ENCODE assay signal across 8 mouse cellular contexts in the genomic region with DNA sequence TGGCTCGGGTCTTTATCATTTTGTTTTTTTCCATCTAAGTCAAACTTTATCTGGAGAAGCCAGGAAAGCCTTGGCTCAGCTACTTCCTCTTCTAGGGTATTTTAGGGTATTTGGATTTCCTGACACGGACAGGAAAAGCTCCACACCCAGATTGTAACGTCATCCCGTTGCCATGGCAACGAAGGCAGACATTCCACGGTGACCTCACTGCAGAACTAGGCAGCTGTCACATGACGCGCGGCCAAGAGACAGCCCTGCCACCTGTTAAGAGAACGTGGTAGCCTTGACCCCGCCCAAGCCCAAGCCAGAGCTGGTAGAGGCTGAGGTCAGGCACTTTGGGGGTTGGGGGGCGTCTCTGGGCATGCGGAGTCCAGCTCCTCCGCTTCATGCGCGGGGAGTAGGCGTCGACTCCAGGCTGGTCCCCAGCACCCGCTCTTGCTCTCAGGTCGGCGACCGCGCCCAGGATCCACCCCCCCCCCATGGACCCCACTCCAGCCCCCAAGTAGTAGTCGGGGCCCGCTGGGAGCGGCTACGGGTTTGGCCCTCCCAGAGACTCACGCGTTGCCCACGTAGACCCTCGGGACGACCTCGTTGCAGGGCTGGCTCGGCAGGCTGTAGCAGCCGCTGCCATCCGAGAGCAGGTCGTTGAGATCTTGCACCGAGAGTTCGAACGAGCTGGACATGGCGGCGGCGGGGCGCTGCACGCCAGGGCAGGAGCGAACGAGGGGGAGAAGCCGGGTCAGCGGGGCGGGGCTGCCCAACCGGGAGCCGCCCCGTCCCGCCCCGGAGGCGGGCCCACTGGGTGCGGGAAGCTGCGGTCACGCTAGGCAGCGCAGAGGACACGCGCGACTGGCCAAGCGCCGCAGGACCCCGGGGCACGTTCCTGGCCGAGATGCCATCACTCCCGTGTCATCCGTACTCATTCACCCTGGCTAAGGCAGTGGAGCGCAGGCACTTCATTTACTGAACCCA. TPM values are rescaled to one million over a fixed set of nuclear protein-coding genes. Genes with fewer than 3 reads are reported as not detected.
DNase-seq lines count a peak whose midpoint lies in the region; ATAC-seq and TF ChIP-seq lines count a peak whose summit lies in the region.

TSS of gene Cfap97d1 (plus strand) at position 226 of the 972 bp plus-strand sequence.

- peak within 1 kb of the TSS; percentile 69 to 74 for H3K4me3 ChIP-seq in MEL (ENCODE audit: control insufficient read depth in 1 of 2, insufficient read depth in 1 of 2, low read depth in 2 of 2, low read length in 2 of 2)
- peak within 1 kb of the TSS; percentile 58 for H3K4me3 ChIP-seq in forebrain, embryonic 15.5 days
- H3K4me3 ChIP-seq in neural tube, embryonic 14.5 days (ENCODE audit: low read depth, low read length), result peak within 1 kb of the TSS; percentile 51
- H3K4me3 ChIP-seq in testis, adult 2 months (ENCODE audit: control insufficient read depth, low read depth, low read length), result peak within 1 kb of the TSS; percentile 96

- peak; percentile 65 to 72; a peak in 3 of 4 replicates for TF ChIP-seq POLR2A in MEL (IDR thresholded peaks at IDR 0.05; ENCODE audit: control insufficient read depth in 1 of 2, insufficient read depth in 1 of 2, low read depth in 1 of 2, low read length in 2 of 2, poor library complexity in 1 of 2)
- TF ChIP-seq POLR2A in testis, adult 2 months (IDR thresholded peaks at IDR 0.05; ENCODE audit: control insufficient read depth, low read depth, low read length), result peak; percentile 66

- DNase-seq in MEL (ENCODE audit: low read depth, low spot score), result peak; percentile 98
- DNase-seq in cerebellum, adult 11-12 months, result peak; percentile 96
- DNase-seq in heart, postnatal 25 days (ENCODE audit: low spot score), result peak; percentile 96
- DNase-seq in layer of hippocampus, adult 18-20 months (ENCODE audit: low spot score in 2 of 2), result peak; percentile 90 to 97
- peak; percentile 98 to 99 for DNase-seq in lung, adult 18-20 months

- TF ChIP-seq CTCF in MEL (IDR thresholded peaks at IDR 0.05 in 2 of 3, conservative IDR thresholded peaks at IDR 0.05 in 1 of 3; ENCODE audit: control insufficient read depth in 1 of 3, insufficient read depth in 1 of 3, low read depth in 2 of 3, low read length in 3 of 3, poor library complexity in 1 of 3, severe bottlenecking in 1 of 3), result 0 out of 6 replicates have a peak, but pooled peaks of 1 of the 3 experiments have one; percentile 8
- no peak for TF ChIP-seq CTCF in testis, adult 2 months (IDR thresholded peaks at IDR 0.05; ENCODE audit: control insufficient read depth, insufficient read depth, insufficient replicate concordance, low read depth, low read length)

- peaks cover 2% of the 10 kb centered on the region for H3K79me2 ChIP-seq in MEL (ENCODE audit: control insufficient read depth, insufficient read depth, low read length, poor library complexity)

- H3K27ac ChIP-seq in MEL (ENCODE audit: control insufficient read depth, low read depth, low read length), result peak within 1 kb of the TSS; percentile 76
- H3K27ac ChIP-seq in forebrain, embryonic 15.5 days (replicated peaks), result peak within 1 kb of the TSS; percentile 32
- H3K27ac ChIP-seq in neural tube, embryonic 14.5 days (ENCODE audit: low read depth, low read length), result peak within 1 kb of the TSS; percentile 70
- H3K27ac ChIP-seq in testis, adult 2 months (ENCODE audit: control insufficient read depth, insufficient read depth, low read depth, low read length), result peak within 1 kb of the TSS; percentile 82

- peak; percentile 88 to 89 for TF ChIP-seq EP300 in MEL (IDR thresholded peaks at IDR 0.05; ENCODE audit: low read depth in 1 of 2, low read length in 2 of 2)

- 1% methylated on average over 70 of the region's 71 CpGs for WGBS in forebrain, embryonic 15.5 days
- 1% methylated on average over 68 of the region's 71 CpGs for WGBS in neural tube, embryonic 14.5 days

- intact Hi-C loops in heart, postnatal 25 days (cut with DNase I), result loop anchor here (5.0 kb wide), 1 partner anchor 153 kb away; no protein-coding TSS in a partner anchor

- peaks cover 0 to 5% of the 10 kb centered on the region in 2 experiments; a peak in 3 of 4 replicates for H3K36me3 ChIP-seq in MEL (ENCODE audit: control insufficient read depth in 1 of 2, insufficient read depth in 2 of 2, low read length in 2 of 2)
- H3K36me3 ChIP-seq in forebrain, embryonic 15.5 days, result no peaks in the 10 kb centered on the region
- H3K36me3 ChIP-seq in neural tube, embryonic 14.5 days (ENCODE audit: control insufficient read depth, insufficient read depth, low read length), result no peaks in the 10 kb centered on the region
- no peaks in the 10 kb centered on the region for H3K36me3 ChIP-seq in testis, adult 2 months (ENCODE audit: control insufficient read depth, insufficient read depth, low read length)

- H3K9ac ChIP-seq in MEL (ENCODE audit: control insufficient read depth, low read depth, low read length, poor library complexity, severe bottlenecking), result peak within 1 kb of the TSS; percentile 78
- peak within 1 kb of the TSS; percentile 57 for H3K9ac ChIP-seq in forebrain, embryonic 15.5 days (replicated peaks)
- peak within 1 kb of the TSS; percentile 74 for H3K9ac ChIP-seq in neural tube, embryonic 14.5 days (replicated peaks; ENCODE audit: low read depth, low read length)

- peak within 1 kb of the TSS; percentile 96 for H3K4me2 ChIP-seq in forebrain, embryonic 15.5 days (replicated peaks)
- peak within 1 kb of the TSS; percentile 96 for H3K4me2 ChIP-seq in neural tube, embryonic 14.5 days (ENCODE audit: low read depth, low read length)

- peaks cover 0 to 13% of the 10 kb centered on the region in 2 experiments; a peak in 2 of 4 replicates for H3K4me1 ChIP-seq in MEL (ENCODE audit: control insufficient read depth in 1 of 2, insufficient read depth in 2 of 2, low read length in 2 of 2)
- H3K4me1 ChIP-seq in forebrain, embryonic 15.5 days, result peaks cover 13% of the 10 kb centered on the region; the same call in 1 of the 2 replicates
- H3K4me1 ChIP-seq in neural tube, embryonic 14.5 days (ENCODE audit: control insufficient read depth, insufficient read depth, low read length), result no peaks in the 10 kb centered on the region
- peaks cover 12% of the 10 kb centered on the region for H3K4me1 ChIP-seq in testis, adult 2 months (ENCODE audit: control insufficient read depth, insufficient read depth, low read length)

- ATAC-seq in forebrain, embryonic 15.5 days (replicated peaks), result peak; percentile 77
- peak; percentile 73 for ATAC-seq in neural tube, embryonic 14.5 days (ENCODE audit: low read depth)

- TF ChIP-seq RAD21 in MEL (IDR thresholded peaks at IDR 0.05; ENCODE audit: low read depth, low read length), result no peak

- no peaks in the 10 kb centered on the region for H3K27me3 ChIP-seq in MEL (ENCODE audit: control insufficient read depth in 1 of 2, insufficient read depth in 2 of 2, low read length in 2 of 2)
- H3K27me3 ChIP-seq in forebrain, embryonic 15.5 days, result peaks cover 4% of the 10 kb centered on the region; the same call in 1 of the 2 replicates
- no peaks in the 10 kb centered on the region for H3K27me3 ChIP-seq in neural tube, embryonic 14.5 days (ENCODE audit: control insufficient read depth, insufficient read depth, low read length)
- H3K27me3 ChIP-seq in testis, adult 2 months (ENCODE audit: control insufficient read depth, insufficient read depth, low read length), result no peaks in the 10 kb centered on the region

- no peaks in the 10 kb centered on the region for H3K9me3 ChIP-seq in MEL (replicated peaks; ENCODE audit: insufficient read depth, low read length)
- H3K9me3 ChIP-seq in forebrain, embryonic 15.5 days, result no peaks in the 10 kb centered on the region
- H3K9me3 ChIP-seq in neural tube, embryonic 14.5 days (ENCODE audit: control insufficient read depth, low read length), result no peaks in the 10 kb centered on the region

TF ChIP-seq in MEL, 35 proteins besides CTCF, POLR2A, EP300 and RAD21 (continues in another document):
- TF ChIP-seq HCFC1 (IDR thresholded peaks at IDR 0.05; ENCODE audit: low read depth, low read length), result peak; percentile 54
- no peak for TF ChIP-seq E2F4 (IDR thresholded peaks at IDR 0.05; ENCODE audit: borderline replicate concordance, low read depth, low read length)
- TF ChIP-seq ZKSCAN1 (IDR thresholded peaks at IDR 0.05; ENCODE audit: low read depth, low read length), result no peak
- TF ChIP-seq ZNF384 (IDR thresholded peaks at IDR 0.05; ENCODE audit: low read depth, low read length), result peak; percentile 62
- TF ChIP-seq MYB (IDR thresholded peaks at IDR 0.05; ENCODE audit: low read depth, low read length), result no peak
- TF ChIP-seq MEF2A (IDR thresholded peaks at IDR 0.05; ENCODE audit: extremely low read depth, insufficient replicate concordance, low read depth, low read length, poor library complexity, severe bottlenecking), result peak; percentile 98
- peak; percentile 45; the same call in 1 of the 2 replicates for TF ChIP-seq BHLHE40 (IDR thresholded peaks at IDR 0.05; ENCODE audit: borderline replicate concordance, low read depth, low read length)
- no peak for TF ChIP-seq MAFK (IDR thresholded peaks at IDR 0.05; ENCODE audit: borderline replicate concordance, low read depth, low read length)
- no peak for TF ChIP-seq ZC3H11A (IDR thresholded peaks at IDR 0.05; ENCODE audit: low read depth, low read length)
- TF ChIP-seq NELFE (IDR thresholded peaks at IDR 0.05; ENCODE audit: low read depth, low read length), result peak; percentile 66
- no peak for TF ChIP-seq POLR2AphosphoS5 (IDR thresholded peaks at IDR 0.05; ENCODE audit: borderline replicate concordance, low read depth, low read length)
- TF ChIP-seq USF1 (IDR thresholded peaks at IDR 0.05; ENCODE audit: low read depth, low read length), result peak; percentile 97
- peak; percentile 75 for TF ChIP-seq MAX (IDR thresholded peaks at IDR 0.05; ENCODE audit: low read length)
- peak; percentile 88 for TF ChIP-seq TCF12 (IDR thresholded peaks at IDR 0.05; ENCODE audit: low read depth, low read length)
- TF ChIP-seq CHD2 (IDR thresholded peaks at IDR 0.05; ENCODE audit: low read length), result no peak
- peak; percentile 100 for TF ChIP-seq ETS1 (IDR thresholded peaks at IDR 0.05; ENCODE audit: low read depth, low read length)
- peak; percentile 66; the same call in 1 of the 2 replicates for TF ChIP-seq POLR2AphosphoS2 (IDR thresholded peaks at IDR 0.05; ENCODE audit: low read length)
- TF ChIP-seq USF2 (IDR thresholded peaks at IDR 0.05; ENCODE audit: borderline replicate concordance in 1 of 2, insufficient read depth in 1 of 2, low read depth in 1 of 2, low read length in 2 of 2), result peak in 1 of 2 experiments; percentile 74; a peak in 2 of 4 replicates

RNA-seq across cellular contexts. Expression of gene Cfap97d1, which starts in this region (rescaled TPM):
- total RNA-seq in MEL (2012; rRNA removed), result not detected in 2 replicates
- polyA plus RNA-seq in MEL (2012; ENCODE audit: insufficient read depth in 1 of 2, insufficient read length in 2 of 2, low read depth in 1 of 2, low replicate concordance in 2 of 2, missing spikeins in 1 of 2), result not detected
- polyA plus RNA-seq in forebrain, embryonic 15.5 days (2015; fragmentation: Nextera tagmentation; extraction: Ambion mirVana), result not detected in 2 replicates
- total RNA-seq in heart, postnatal 25 days (2021), result not detected
- not detected for total RNA-seq in layer of hippocampus, adult 18-20 months (2021)
- polyA plus RNA-seq in neural tube, embryonic 14.5 days (2014; fragmentation: Nextera tagmentation; extraction: Ambion mirVana), result not detected in 2 replicates
- polyA plus RNA-seq in testis, adult 2 months (2012; rRNA removed), result 72.2 and 94.1 TPM in 2 replicates

Comparison
In these comparisons a context has a peak if more than half of its experiments do, and no peak if none do; other contexts are left out.
1. Peak in every context shown above with its lines: DNase-seq, ATAC-seq, H3K4me3 ChIP-seq and H3K27ac ChIP-seq.
2. RNA of gene Cfap97d1 (polyA plus RNA-seq): 72.2 to 94.1 TPM in testis, adult 2 months; not detected in MEL, not detected in forebrain, embryonic 15.5 days and not detected in neural tube, embryonic 14.5 days; every median in the first group is over 10 times any median in the second.
3. Peak in DNase-seq, H3K4me3 ChIP-seq, H3K27ac ChIP-seq and H3K9ac ChIP-seq in MEL; RNA of the gene not detected or under 1 TPM.
4. Peak in ATAC-seq, H3K4me3 ChIP-seq, H3K27ac ChIP-seq, H3K9ac ChIP-seq and H3K4me2 ChIP-seq in forebrain, embryonic 15.5 days; RNA of the gene not detected or under 1 TPM.
5. Peak in DNase-seq in heart, postnatal 25 days; RNA of the gene not detected or under 1 TPM.
6. Peak in DNase-seq in layer of hippocampus, adult 18-20 months; RNA of the gene not detected or under 1 TPM.
7. Peak in ATAC-seq, H3K4me3 ChIP-seq, H3K27ac ChIP-seq, H3K9ac ChIP-seq and H3K4me2 ChIP-seq in neural tube, embryonic 14.5 days; RNA of the gene not detected or under 1 TPM.
8. H3K27ac ChIP-seq: peak in every context shown above with its lines; median percentile 82 in testis, adult 2 months; 76 in MEL; 70 in neural tube, embryonic 14.5 days; 32 in forebrain, embryonic 15.5 days.